Mouse (Mus musculus) embryonic facial prominence, embryonic 14.5 days (tissue): ENCODE measurements at regions not wholly inside any gene's neighbourhood (a gene's known extent, or its start where the extent isn't known, plus 50 kb on each side); places are given as distances from the start of the nearest gene placed in this dataset.

Source experiments
- ATAC-seq: fragments of 200-750 bp; cut with Nextera tagmentation; 2 replicates; pipeline ENCODE4 v1.8.0; 2017; ENCODE audit warnings: low read depth, moderate number of reproducible peaks, moderate TSS enrichment
- DNase-seq: peaks from one replicate; pipeline ENCODE4 v3.0.0-alpha.2; 2015; ENCODE audit warnings: low spot score
- H3K27ac ChIP-seq: fragments of 300-500 bp; sonication (generic); replicated peaks from 2 replicates; pipeline ENCODE4 v1.5.1; 2014; ENCODE audit warnings: low read depth, mild to moderate bottlenecking, low read length, moderate library complexity
- H3K27me3 ChIP-seq: fragments of 300-500 bp; sonication (generic); replicated peaks from 2 replicates; pipeline ENCODE4 v1.6.1; 2014; ENCODE audit warnings: low read length; ENCODE audit not compliant: control insufficient read depth, insufficient read depth
- H3K36me3 ChIP-seq: fragments of 300-500 bp; sonication (generic); 2 replicates; pipeline ENCODE4 v1.6.1; 2014; ENCODE audit warnings: low read length, mixed read lengths; ENCODE audit not compliant: control insufficient read depth, insufficient read depth
- H3K4me1 ChIP-seq: fragments of 300-500 bp; sonication (generic); 2 replicates; pipeline ENCODE4 v1.6.1; 2014; ENCODE audit warnings: antibody characterized with exemption, low read length; ENCODE audit not compliant: control insufficient read depth, insufficient read depth
- H3K4me2 ChIP-seq: fragments of 300-500 bp; sonication (generic); 2 replicates; pipeline ENCODE4 v1.6.1; 2014; ENCODE audit warnings: low read depth, mild to moderate bottlenecking, low read length, moderate library complexity, mixed read lengths
- H3K4me3 ChIP-seq: fragments of 300-500 bp; sonication (generic); 2 replicates; pipeline ENCODE4 v1.5.1; 2014; ENCODE audit warnings: low read depth, mild to moderate bottlenecking, low read length
- H3K9ac ChIP-seq: fragments of 300-500 bp; sonication (generic); 2 replicates; pipeline ENCODE4 v1.6.1; 2014; ENCODE audit warnings: low read depth, mild to moderate bottlenecking, low read length, moderate library complexity, mixed read lengths
- H3K9me3 ChIP-seq: fragments of 300-500 bp; sonication (generic); 2 replicates; pipeline ENCODE4 v1.6.1; 2016; ENCODE audit warnings: low read length; ENCODE audit not compliant: control insufficient read depth
- WGBS: fragments of 180-500 bp; shearing (Covaris S2); extraction: QIAGEN DNeasy Blood & Tissue Kit; methylation state at CpG from one replicate; pipeline ENCODE4 v1.1.7; 2014; 5-methylcytosine and 5-hydroxymethylcytosine counted together

DNA sequence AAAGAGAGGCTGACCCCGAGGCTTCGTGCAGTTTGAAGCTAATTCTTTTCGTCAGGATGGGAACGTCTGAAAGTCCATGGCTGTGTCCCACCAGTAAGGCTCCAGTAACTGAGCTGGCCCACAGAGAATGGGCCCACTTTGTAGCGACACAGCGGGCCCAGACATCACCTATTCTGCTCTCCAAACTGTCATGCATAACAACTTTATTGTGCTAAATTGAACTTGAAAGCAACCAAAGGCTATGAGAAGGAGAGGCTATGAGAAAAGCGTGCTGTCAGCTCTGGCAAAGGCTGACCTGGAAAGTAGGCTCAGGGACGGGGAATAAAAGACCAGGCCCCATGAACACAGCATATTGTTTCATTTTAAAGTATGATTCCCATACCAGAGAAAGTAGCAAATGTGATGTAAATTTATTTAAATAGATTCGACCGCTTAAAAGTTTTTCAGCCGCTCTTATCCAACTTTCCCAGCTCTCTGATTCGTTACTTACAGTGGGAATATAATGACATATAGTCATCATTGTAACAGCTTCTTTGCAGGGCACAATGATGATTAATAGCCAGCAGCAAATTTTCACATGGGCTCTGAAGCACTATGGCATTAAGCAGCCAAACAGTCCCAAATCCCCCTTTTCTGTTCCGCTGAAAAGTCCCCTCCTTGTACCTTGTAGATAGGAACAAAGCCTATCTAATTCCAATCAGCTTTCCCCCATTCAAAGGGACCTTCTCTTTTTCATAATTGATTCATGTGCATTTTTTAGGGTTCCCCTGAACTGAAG is 337.1 kb upstream of the Tmem161b start:
- Histone ChIP-seq H3K4me1 (no peaks in the 10 kb centered on the region), H3K27me3 (no peaks in the 10 kb centered on the region), H3K9me3 (no peaks in the 10 kb centered on the region), H3K27ac (no peak overlapping the region; the same call in 1 of the 2 replicates), H3K4me2 (no peak overlapping the region), H3K9ac (no peak overlapping the region), H3K4me3 (no peak overlapping the region), H3K36me3 (no peaks in the 10 kb centered on the region)
- WGBS = 56% methylated on average over 13 of the region's 13 CpGs
- ATAC-seq (peak; percentile 74; the same call in 1 of the 2 replicates), DNase-seq (peak; percentile 65)

- Histone ChIP-seq H3K9ac (no peak overlapping the region), H3K27me3 (no peaks in the 10 kb centered on the region), H3K36me3 (no peaks in the 10 kb centered on the region), H3K4me3 (no peak overlapping the region), H3K4me2 (no peak overlapping the region), H3K4me1 (no peaks in the 10 kb centered on the region), H3K9me3 (no peaks in the 10 kb centered on the region), H3K27ac (no peak overlapping the region)
- WGBS = 66% methylated on average over 4 of the region's 4 CpGs
- ATAC-seq (no peak), DNase-seq (no peak)
Observed at GRCm38 (mm10) chr13:83885729-83886128, 336.4 kb upstream of the Tmem161b start.

DNA sequence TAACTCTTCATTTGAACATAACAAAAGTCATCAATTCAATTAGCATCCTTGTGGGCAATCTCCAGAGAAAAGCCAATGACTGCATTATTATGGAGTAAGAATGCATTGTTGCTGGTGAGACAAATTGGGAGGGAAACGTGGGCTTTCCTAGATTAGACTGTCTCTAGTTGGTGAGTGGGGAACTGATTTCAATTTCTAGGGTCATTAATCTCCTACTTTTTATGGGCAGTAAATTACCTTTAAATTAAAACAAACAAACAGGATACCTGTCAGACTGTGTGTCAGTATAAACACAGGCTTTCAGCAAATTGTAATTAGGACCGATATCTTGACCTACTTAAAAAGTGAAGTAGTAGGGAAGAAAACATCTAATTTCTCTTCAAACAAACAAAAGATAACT is 307.4 kb upstream of the Tmem161b start:
- Histone ChIP-seq H3K9me3 (no peaks in the 10 kb centered on the region), H3K4me3 (no peak overlapping the region), H3K9ac (no peak overlapping the region), H3K27me3 (no peaks in the 10 kb centered on the region), H3K36me3 (no peaks in the 10 kb centered on the region), H3K4me2 (no peak overlapping the region), H3K4me1 (no peaks in the 10 kb centered on the region), H3K27ac (no peak overlapping the region)
- DNase-seq (no peak), ATAC-seq (no peak)
- 64% methylated on average over 2 of the region's 2 CpGs for WGBS

GRCm38 (mm10) chr13:83932761-83933160 is 289.3 kb upstream of the Tmem161b start:
- Histone ChIP-seq H3K4me2 (no peak overlapping the region), H3K27me3 (no peaks in the 10 kb centered on the region)
- no peak for ATAC-seq

DNA sequence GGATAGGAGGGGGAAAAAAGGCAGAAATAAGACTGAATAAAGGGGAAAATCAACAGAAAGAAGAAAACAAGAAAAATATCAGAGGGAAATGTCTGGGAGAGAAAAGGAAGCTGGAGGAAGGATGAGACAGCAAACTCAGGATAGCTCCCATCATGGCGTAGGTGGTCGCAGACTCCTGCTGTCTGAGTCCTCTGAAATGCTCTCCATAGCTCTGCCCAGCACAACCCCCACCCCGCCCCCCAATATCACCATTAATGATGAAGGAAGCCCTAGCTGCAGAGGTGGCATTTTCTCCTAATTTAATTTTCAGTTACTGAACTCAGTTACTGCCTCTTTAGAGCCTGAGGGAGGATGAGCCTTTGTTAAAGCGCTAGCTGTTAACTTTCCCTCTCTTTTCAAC is 275.6 kb upstream of the Tmem161b start:
- DNase-seq (no peak), ATAC-seq (no peak)
- Histone ChIP-seq H3K4me2 (no peak overlapping the region), H3K9me3 (no peaks in the 10 kb centered on the region), H3K4me3 (no peak overlapping the region), H3K36me3 (no peaks in the 10 kb centered on the region), H3K27ac (no peak overlapping the region), H3K4me1 (no peaks in the 10 kb centered on the region), H3K27me3 (no peaks in the 10 kb centered on the region), H3K9ac (no peak overlapping the region)
- 80% methylated on average over 4 of the region's 4 CpGs for WGBS

More at GRCm38 (mm10) chr13:83932761-83933160, 289.3 kb upstream of the Tmem161b start:
- no peaks in the 10 kb centered on the region for H3K9me3 ChIP-seq
- H3K4me1 ChIP-seq = no peaks in the 10 kb centered on the region
- H3K27ac ChIP-seq = no peak overlapping the region
- no peak overlapping the region for H3K9ac ChIP-seq
- H3K36me3 ChIP-seq = no peaks in the 10 kb centered on the region
- H3K4me3 ChIP-seq = no peak overlapping the region
- WGBS = 75% methylated on average over 2 of the region's 2 CpGs
- DNase-seq = no peak

DNA sequence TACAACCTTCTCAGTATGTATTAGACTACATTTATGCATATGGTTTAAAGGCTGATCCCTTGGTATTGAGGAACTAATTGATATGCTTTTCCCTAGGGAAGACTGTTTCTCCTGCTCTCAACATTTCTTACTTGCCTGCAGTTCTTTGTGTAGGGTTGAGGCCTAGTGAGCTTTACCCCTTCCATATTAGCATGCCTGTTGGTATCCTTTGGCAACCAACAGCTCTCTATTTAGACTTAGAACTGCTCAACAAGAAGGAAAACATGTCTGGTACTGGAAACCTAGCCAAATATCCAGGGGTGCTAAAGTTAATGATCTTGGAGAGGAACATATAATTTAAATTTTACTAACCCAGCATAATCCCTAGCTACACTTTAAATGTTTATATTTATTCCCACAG is 270.9 kb upstream of the Tmem161b start:
- H3K9ac ChIP-seq = no peak overlapping the region
- no peaks in the 10 kb centered on the region for H3K27me3 ChIP-seq
- H3K4me3 ChIP-seq = no peak overlapping the region
- no peak for ATAC-seq
- no peak overlapping the region for H3K4me2 ChIP-seq
- H3K36me3 ChIP-seq = no peaks in the 10 kb centered on the region
- DNase-seq = no peak
- no peaks in the 10 kb centered on the region for H3K9me3 ChIP-seq
- H3K4me1 ChIP-seq = no peaks in the 10 kb centered on the region
- no peak overlapping the region for H3K27ac ChIP-seq

DNA sequence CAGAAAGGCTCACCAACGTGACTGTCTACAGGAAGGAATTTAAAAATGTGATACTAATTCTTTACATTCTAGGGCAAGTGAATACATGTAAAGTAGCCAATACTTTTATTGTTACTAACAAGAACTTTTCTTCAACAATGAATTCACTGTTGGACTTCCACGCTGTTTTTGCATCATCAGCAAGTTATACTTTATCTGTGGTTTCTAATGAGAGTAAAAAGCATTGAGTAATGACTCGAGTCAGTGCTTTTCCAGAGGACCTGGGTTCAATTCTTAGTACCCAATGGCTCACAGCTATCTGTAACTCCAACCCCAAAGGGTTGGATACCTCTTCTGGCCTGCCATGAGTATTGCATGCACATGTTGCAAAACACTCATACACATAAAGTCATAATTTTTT is 270.3 kb upstream of the Tmem161b start:
- H3K4me2 ChIP-seq = no peak overlapping the region
- no peak overlapping the region for H3K9ac ChIP-seq
- no peaks in the 10 kb centered on the region for H3K9me3 ChIP-seq
- H3K4me3 ChIP-seq = no peak overlapping the region
- no peaks in the 10 kb centered on the region for H3K36me3 ChIP-seq
- H3K4me1 ChIP-seq = no peaks in the 10 kb centered on the region
- H3K27ac ChIP-seq = no peak overlapping the region
- DNase-seq (no peak), ATAC-seq (no peak)
- 82% methylated on average over 3 of the region's 3 CpGs for WGBS
- H3K27me3 ChIP-seq = no peaks in the 10 kb centered on the region

- Histone ChIP-seq H3K27ac (no peak overlapping the region), H3K9me3 (no peaks in the 10 kb centered on the region), H3K9ac (no peak overlapping the region), H3K27me3 (no peaks in the 10 kb centered on the region), H3K4me3 (no peak overlapping the region), H3K4me1 (no peaks in the 10 kb centered on the region), H3K36me3 (no peaks in the 10 kb centered on the region), H3K4me2 (no peak overlapping the region)
- WGBS = 68% methylated on average over 4 of the region's 4 CpGs
- ATAC-seq (no peak), DNase-seq (no peak)
Observed at GRCm38 (mm10) chr13:83952353-83952752, 269.7 kb upstream of the Tmem161b start.

DNA sequence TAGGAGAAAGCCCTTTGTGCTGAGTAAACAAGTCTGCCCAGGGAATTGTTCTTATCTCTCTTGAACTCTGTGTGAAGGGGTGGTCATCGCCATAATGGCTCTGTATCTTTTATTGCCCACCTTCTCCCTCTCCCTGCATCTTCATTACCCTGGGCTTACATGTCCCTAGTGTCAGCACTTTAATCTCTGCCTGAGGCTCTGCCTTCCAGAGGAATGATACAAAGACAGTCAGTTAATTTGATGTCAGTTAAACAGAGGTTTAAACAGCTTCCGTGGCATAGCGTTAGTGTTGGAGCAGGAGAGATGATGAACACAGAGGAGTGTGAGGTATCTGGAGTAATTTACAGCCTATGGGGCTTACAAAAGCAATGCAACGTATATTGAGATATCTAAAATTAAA is 269.2 kb upstream of the Tmem161b start:
- Histone ChIP-seq H3K9ac (no peak overlapping the region), H3K27me3 (no peaks in the 10 kb centered on the region), H3K27ac (no peak overlapping the region), H3K4me1 (no peaks in the 10 kb centered on the region), H3K4me3 (no peak overlapping the region), H3K4me2 (no peak overlapping the region), H3K9me3 (no peaks in the 10 kb centered on the region), H3K36me3 (no peaks in the 10 kb centered on the region)
- ATAC-seq = no peak
- DNase-seq = no peak
- 54% methylated on average over 4 of the region's 4 CpGs for WGBS
